Mouse (Mus musculus): ENCODE results near the gene Thrb. TPM values are rescaled to one million over a fixed set of nuclear protein-coding genes. Genes with fewer than 3 reads are reported as not detected.
A peak's percentile ranks its signal among the peaks of the same experiment; 100 is the strongest.

The Thrb gene
- polyA plus RNA-seq, 1 experiment from 2014 or later = 3.0 TPM

DNA sequence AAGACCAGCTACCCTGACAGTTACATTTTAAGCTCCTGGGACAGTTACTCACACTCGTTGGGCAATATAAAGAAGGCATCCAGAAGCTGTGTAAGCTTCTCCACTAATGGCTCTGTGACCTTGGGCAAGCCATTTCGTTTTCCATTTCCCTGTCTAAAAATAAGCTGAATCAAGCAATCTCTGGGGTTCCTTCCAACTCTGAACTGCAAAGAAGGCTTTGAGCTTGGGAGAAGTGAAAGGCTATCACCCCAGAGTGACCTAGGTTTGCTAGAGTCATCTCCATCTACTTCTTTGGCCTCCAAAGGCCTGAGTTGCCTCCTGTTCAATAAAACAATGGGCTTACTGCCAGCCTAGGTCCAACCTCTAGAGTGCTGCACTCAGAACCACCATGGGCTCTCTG lies 242.4 kb downstream of the Thrb start:
- Histone ChIP-seq H3K36me3 (ENCODE audit: control insufficient read depth, insufficient read depth, low read length) (no peaks in the 10 kb centered on the region), H3K4me3 (ENCODE audit: low read length) (no peak overlapping the region), H3K27me3 (replicated peaks; ENCODE audit: control insufficient read depth, insufficient read depth, low read length) (no peaks in the 10 kb centered on the region), H3K27ac (ENCODE audit: low read depth, low read length) (no peak overlapping the region), H3K9me3 (ENCODE audit: control insufficient read depth, low read length) (no peaks in the 10 kb centered on the region), H3K4me1 (ENCODE audit: control insufficient read depth, insufficient read depth, low read depth, low read length) (no peaks in the 10 kb centered on the region), H3K4me2 (ENCODE audit: low read length) (no peak overlapping the region), H3K9ac (ENCODE audit: low read depth, low read length) (no peak overlapping the region)
- ATAC-seq = no peak
- WGBS = 78% methylated on average over 2 of the region's 2 CpGs

DNA sequence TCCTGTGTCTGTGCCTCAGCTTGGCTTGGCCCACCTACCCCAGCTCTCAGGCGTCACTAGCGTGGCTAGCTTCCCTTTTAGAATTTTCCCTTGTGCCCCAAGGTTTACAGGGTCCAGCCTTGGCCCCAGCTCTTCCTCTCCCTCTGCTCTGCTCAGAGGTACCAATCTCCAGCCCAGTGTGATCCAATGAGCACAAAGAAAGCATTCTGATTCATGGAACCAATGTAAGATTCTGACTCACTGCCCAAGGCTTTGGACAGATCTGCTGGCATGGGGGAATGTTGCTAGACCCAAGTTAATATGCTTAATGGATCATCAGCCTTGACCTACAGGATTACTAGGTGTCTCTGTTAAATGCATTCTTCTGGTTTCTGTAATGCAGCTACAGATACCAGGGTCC lies 243.1 kb downstream of the Thrb start:
- WGBS = 90% methylated on average over 2 of the region's 2 CpGs
- Histone ChIP-seq H3K9me3 (ENCODE audit: control insufficient read depth, low read length) (no peaks in the 10 kb centered on the region), H3K4me2 (ENCODE audit: low read length) (no peak overlapping the region), H3K27ac (ENCODE audit: low read depth, low read length) (no peak overlapping the region), H3K4me1 (ENCODE audit: control insufficient read depth, insufficient read depth, low read depth, low read length) (no peaks in the 10 kb centered on the region), H3K27me3 (replicated peaks; ENCODE audit: control insufficient read depth, insufficient read depth, low read length) (no peaks in the 10 kb centered on the region), H3K36me3 (ENCODE audit: control insufficient read depth, insufficient read depth, low read length) (no peaks in the 10 kb centered on the region), H3K9ac (ENCODE audit: low read depth, low read length) (no peak overlapping the region), H3K4me3 (ENCODE audit: low read length) (no peak overlapping the region)
- ATAC-seq = no peak

DNA sequence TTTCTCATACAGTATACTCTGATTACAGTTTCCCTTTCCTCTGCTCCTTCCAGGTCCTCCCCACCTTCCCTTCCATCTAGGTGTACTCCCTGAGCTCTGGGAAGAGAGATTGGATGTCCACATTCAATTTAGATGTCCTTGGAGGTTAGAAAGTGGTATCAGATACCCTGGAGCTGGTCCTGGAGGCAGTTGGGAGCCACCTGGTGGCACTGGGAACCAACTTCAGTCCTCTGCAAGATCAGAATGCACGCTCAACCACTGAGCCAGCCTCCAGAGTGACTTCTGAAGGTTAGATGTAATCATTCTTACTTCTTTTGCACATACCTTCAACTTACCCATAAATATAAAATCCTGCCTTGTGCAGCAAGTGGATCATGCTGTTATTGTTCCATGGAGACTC lies 244.5 kb downstream of the Thrb start:
- H3K27ac ChIP-seq (ENCODE audit: low read depth, low read length) = no peak overlapping the region
- no peaks in the 10 kb centered on the region for H3K36me3 ChIP-seq (ENCODE audit: control insufficient read depth, insufficient read depth, low read length)
- no peak overlapping the region for H3K4me2 ChIP-seq (ENCODE audit: low read length)
- no peak overlapping the region for H3K9ac ChIP-seq (ENCODE audit: low read depth, low read length)
- no peaks in the 10 kb centered on the region for H3K4me1 ChIP-seq (ENCODE audit: control insufficient read depth, insufficient read depth, low read depth, low read length)
- H3K4me3 ChIP-seq (ENCODE audit: low read length) = no peak overlapping the region
- no peaks in the 10 kb centered on the region for H3K27me3 ChIP-seq (replicated peaks; ENCODE audit: control insufficient read depth, insufficient read depth, low read length)
- 0 out of 2 replicates have a peak, but pooled peaks have one; percentile 34 for ATAC-seq
- H3K9me3 ChIP-seq (ENCODE audit: control insufficient read depth, low read length) = no peaks in the 10 kb centered on the region
- WGBS = 71% methylated on average over 1 of the region's 1 CpGs

DNA sequence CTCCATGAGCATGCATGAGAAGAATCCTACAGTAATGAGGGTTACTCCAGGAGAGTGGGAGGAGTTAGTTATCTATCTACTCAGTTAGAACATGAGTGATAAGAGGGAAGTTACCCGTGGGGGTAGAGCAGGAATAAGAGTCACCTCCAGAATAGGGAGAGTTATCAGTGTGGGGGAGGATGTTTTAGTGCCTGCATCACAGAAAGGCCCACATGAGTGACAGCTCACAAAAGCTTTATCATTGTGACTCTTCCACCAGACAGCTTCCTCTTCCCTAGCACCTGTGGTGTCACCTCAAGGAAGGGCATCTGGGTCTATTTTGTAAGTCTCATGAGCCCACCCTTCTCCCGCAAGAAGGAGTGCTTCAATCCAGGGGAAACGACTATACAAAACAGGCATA lies 245.6 kb downstream of the Thrb start:
- no peak overlapping the region for H3K9ac ChIP-seq (ENCODE audit: low read depth, low read length)
- H3K27ac ChIP-seq (ENCODE audit: low read depth, low read length) = no peak overlapping the region
- no peaks in the 10 kb centered on the region for H3K36me3 ChIP-seq (ENCODE audit: control insufficient read depth, insufficient read depth, low read length)
- 77% methylated on average over 3 of the region's 3 CpGs for WGBS
- H3K4me3 ChIP-seq (ENCODE audit: low read length) = no peak overlapping the region
- no peaks in the 10 kb centered on the region for H3K27me3 ChIP-seq (replicated peaks; ENCODE audit: control insufficient read depth, insufficient read depth, low read length)
- no peak overlapping the region for H3K4me2 ChIP-seq (ENCODE audit: low read length)
- H3K4me1 ChIP-seq (ENCODE audit: control insufficient read depth, insufficient read depth, low read depth, low read length) = no peaks in the 10 kb centered on the region
- H3K9me3 ChIP-seq (ENCODE audit: control insufficient read depth, low read length) = no peaks in the 10 kb centered on the region
- ATAC-seq = no peak

- no peak overlapping the region for H3K4me2 ChIP-seq (ENCODE audit: low read length)
- no peak overlapping the region for H3K27ac ChIP-seq (ENCODE audit: low read depth, low read length)
- 79% methylated on average over 4 of the region's 4 CpGs for WGBS
- H3K36me3 ChIP-seq (ENCODE audit: control insufficient read depth, insufficient read depth, low read length) = no peaks in the 10 kb centered on the region
- no peak overlapping the region for H3K4me3 ChIP-seq (ENCODE audit: low read length)
- no peak for ATAC-seq
- no peaks in the 10 kb centered on the region for H3K27me3 ChIP-seq (replicated peaks; ENCODE audit: control insufficient read depth, insufficient read depth, low read length)
- no peaks in the 10 kb centered on the region for H3K4me1 ChIP-seq (ENCODE audit: control insufficient read depth, insufficient read depth, low read depth, low read length)
- H3K9me3 ChIP-seq (ENCODE audit: control insufficient read depth, low read length) = no peaks in the 10 kb centered on the region
- no peak overlapping the region for H3K9ac ChIP-seq (ENCODE audit: low read depth, low read length)
Measured at GRCm38 (mm10) chr14:17906931-17907330, 246.9 kb downstream of the Thrb start.

DNA sequence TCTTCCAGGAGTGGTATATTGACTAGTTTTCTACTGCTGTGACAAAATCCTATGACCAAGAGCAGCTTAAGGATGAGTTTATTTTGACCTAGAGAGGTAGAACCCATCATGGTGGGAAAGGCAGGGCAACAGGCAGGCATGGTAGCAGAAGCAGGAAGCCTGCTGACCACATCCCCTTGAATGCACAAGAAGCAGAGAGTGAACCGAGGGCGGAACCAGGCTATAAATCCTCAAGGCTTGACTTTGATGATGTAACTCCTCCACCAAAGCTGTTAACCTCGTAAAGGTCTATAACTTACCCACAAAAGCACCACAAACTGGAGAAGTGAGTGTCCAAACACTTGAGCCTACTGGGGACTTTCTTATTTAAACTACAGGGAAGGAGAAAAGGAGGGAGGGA lies 251.1 kb downstream of the Thrb start:
- ATAC-seq = no peak
- Histone ChIP-seq H3K4me1 (ENCODE audit: control insufficient read depth, insufficient read depth, low read depth, low read length) (no peaks in the 10 kb centered on the region), H3K4me2 (ENCODE audit: low read length) (no peak overlapping the region), H3K9ac (ENCODE audit: low read depth, low read length) (no peak overlapping the region), H3K36me3 (ENCODE audit: control insufficient read depth, insufficient read depth, low read length) (no peaks in the 10 kb centered on the region), H3K9me3 (ENCODE audit: control insufficient read depth, low read length) (no peaks in the 10 kb centered on the region), H3K27me3 (replicated peaks; ENCODE audit: control insufficient read depth, insufficient read depth, low read length) (no peaks in the 10 kb centered on the region), H3K4me3 (ENCODE audit: low read length) (no peak overlapping the region), H3K27ac (ENCODE audit: low read depth, low read length) (no peak overlapping the region)
- 85% methylated on average over 3 of the region's 3 CpGs for WGBS

GRCm38 (mm10) chr14:17912573-17913207 lies 252.6 kb downstream of the Thrb start:
- Histone ChIP-seq H3K4me2 (ENCODE audit: low read length) (no peak overlapping the region), H3K4me3 (ENCODE audit: low read length) (no peak overlapping the region), H3K27ac (ENCODE audit: low read depth, low read length) (no peak overlapping the region), H3K9ac (ENCODE audit: low read depth, low read length) (no peak overlapping the region), H3K36me3 (ENCODE audit: control insufficient read depth, insufficient read depth, low read length) (no peaks in the 10 kb centered on the region), H3K4me1 (ENCODE audit: control insufficient read depth, insufficient read depth, low read depth, low read length) (no peaks in the 10 kb centered on the region), H3K27me3 (replicated peaks; ENCODE audit: control insufficient read depth, insufficient read depth, low read length) (no peaks in the 10 kb centered on the region), H3K9me3 (ENCODE audit: control insufficient read depth, low read length) (no peaks in the 10 kb centered on the region)
- no peak for ATAC-seq
- WGBS = 74% methylated on average over 6 of the region's 6 CpGs

DNA sequence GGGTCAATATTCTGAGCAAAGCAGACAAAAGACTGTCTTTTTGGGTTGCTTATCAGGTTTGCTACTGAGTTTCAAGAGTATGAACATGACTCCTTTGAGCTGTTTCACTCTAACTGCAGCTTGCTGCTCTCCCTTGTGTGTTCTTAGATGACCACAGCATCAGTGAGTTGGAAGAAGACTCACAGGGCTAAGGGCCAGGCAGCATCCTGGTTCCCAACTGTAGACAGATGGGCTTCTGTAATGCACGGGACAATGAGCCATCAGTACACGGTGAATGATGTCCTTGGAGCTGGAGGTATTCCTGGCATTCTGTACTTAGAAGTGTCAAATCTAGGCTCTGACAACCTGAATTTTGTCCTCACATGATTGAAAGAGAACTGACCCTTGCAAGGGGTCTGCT lies 255.5 kb downstream of the Thrb start:
- 88% methylated on average over 2 of the region's 2 CpGs for WGBS
- ATAC-seq = no peak
- Histone ChIP-seq H3K27ac (ENCODE audit: low read depth, low read length) (no peak overlapping the region), H3K36me3 (ENCODE audit: control insufficient read depth, insufficient read depth, low read length) (no peaks in the 10 kb centered on the region), H3K27me3 (replicated peaks; ENCODE audit: control insufficient read depth, insufficient read depth, low read length) (no peaks in the 10 kb centered on the region), H3K9me3 (ENCODE audit: control insufficient read depth, low read length) (no peaks in the 10 kb centered on the region), H3K4me1 (ENCODE audit: control insufficient read depth, insufficient read depth, low read depth, low read length) (no peaks in the 10 kb centered on the region), H3K9ac (ENCODE audit: low read depth, low read length) (no peak overlapping the region), H3K4me3 (ENCODE audit: low read length) (no peak overlapping the region), H3K4me2 (ENCODE audit: low read length) (no peak overlapping the region)

GRCm38 (mm10) chr14:17916651-17917050 lies 256.6 kb downstream of the Thrb start:
- H3K4me3 ChIP-seq (ENCODE audit: low read length) = no peak overlapping the region
- no peak for ATAC-seq

More at GRCm38 (mm10) chr14:17916651-17917050, 256.6 kb downstream of the Thrb start:
- Histone ChIP-seq H3K9ac (ENCODE audit: low read depth, low read length) (no peak overlapping the region), H3K27ac (ENCODE audit: low read depth, low read length) (no peak overlapping the region), H3K4me2 (ENCODE audit: low read length) (no peak overlapping the region), H3K9me3 (ENCODE audit: control insufficient read depth, low read length) (no peaks in the 10 kb centered on the region), H3K36me3 (ENCODE audit: control insufficient read depth, insufficient read depth, low read length) (no peaks in the 10 kb centered on the region), H3K27me3 (replicated peaks; ENCODE audit: control insufficient read depth, insufficient read depth, low read length) (no peaks in the 10 kb centered on the region), H3K4me1 (ENCODE audit: control insufficient read depth, insufficient read depth, low read depth, low read length) (no peaks in the 10 kb centered on the region)
- WGBS = 84% methylated on average over 2 of the region's 2 CpGs
